Comparison of ENCODE assay signal across 8 mouse cellular contexts in the genomic region with DNA sequence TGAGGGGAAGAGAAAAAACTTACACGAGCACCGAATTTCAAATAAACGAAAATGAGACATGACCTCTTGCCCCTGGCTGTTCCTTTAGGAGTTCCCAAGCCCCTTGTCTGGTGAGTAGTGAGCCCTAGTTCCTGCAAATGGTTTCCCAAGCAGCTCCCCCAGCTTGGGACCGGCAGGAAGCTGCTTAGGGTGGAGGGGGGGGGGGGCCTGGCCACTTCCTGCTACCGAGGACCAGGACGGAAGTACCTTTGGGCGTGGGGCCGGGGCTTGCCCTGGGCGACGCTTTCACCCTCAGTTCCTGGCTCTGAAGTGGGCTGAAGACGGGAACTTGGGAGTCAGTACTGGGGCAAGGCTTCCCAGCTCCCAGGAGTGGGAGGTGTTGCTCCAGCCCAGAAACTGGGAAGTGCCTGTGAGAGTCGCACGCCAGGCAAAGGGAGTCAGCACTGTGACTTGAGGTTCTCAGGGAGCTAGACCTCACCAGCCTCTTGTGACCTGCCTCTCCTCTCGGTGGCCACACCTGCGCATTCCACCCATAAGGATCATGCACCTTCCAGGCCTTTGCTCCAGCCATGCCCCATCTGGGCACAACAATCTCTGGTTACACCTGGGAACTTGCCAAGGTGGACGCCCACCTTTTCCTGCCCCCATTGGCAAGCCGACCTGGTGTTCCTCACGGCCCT. TPM values are rescaled to one million over a fixed set of nuclear protein-coding genes. Genes with fewer than 3 reads are reported as not detected.
DNase-seq lines count a peak whose midpoint lies in the region; ATAC-seq and TF ChIP-seq lines count a peak whose summit lies in the region.

No protein-coding gene starts in this region.

- WGBS in heart, embryonic 10.5 days: 13% methylated on average over 18 of the region's 18 CpGs
- 2% methylated on average over 18 of the region's 18 CpGs for WGBS in lung, postnatal 0 days

- TF ChIP-seq EP300 in lung, postnatal 0 days (IDR thresholded peaks at IDR 0.05): peak; percentile 75

- peak; percentile 50 for DNase-seq in retina, postnatal 1 day
- no peak for DNase-seq in retina, embryonic 14.5 days (ENCODE audit: low spot score)
- DNase-seq in cerebellum, postnatal 10 days: peak; percentile 50 to 60
- DNase-seq in heart, embryonic 10.5 days (ENCODE audit: low spot score): no peak
- peak; percentile 68 to 77 for DNase-seq in kidney, adult 8-10 months
- peak; percentile 94 for DNase-seq in lung, postnatal 0 days (ENCODE audit: low spot score)
- peak; percentile 66 for DNase-seq in skeletal muscle tissue, adult 2 months (ENCODE audit: low read depth, low spot score)
- DNase-seq in layer of hippocampus, postnatal 25 days (ENCODE audit: extremely low spot score in 1 of 2, low spot score in 1 of 2): no peak

- TF ChIP-seq CTCF in lung, postnatal 0 days (IDR thresholded peaks at IDR 0.05): no peak

- no peaks in the 10 kb centered on the region for H3K27me3 ChIP-seq in heart, embryonic 10.5 days (ENCODE audit: insufficient read depth, poor library complexity, severe bottlenecking)
- no peaks in the 10 kb centered on the region for H3K27me3 ChIP-seq in lung, postnatal 0 days (replicated peaks; ENCODE audit: insufficient read depth, low read length)

- peak overlapping the region; percentile 29; the same call in 1 of the 2 replicates for H3K9ac ChIP-seq in lung, postnatal 0 days (replicated peaks; ENCODE audit: low read depth)

- peak overlapping the region; percentile 66 for H3K4me3 ChIP-seq in heart, embryonic 10.5 days
- no peak overlapping the region for H3K4me3 ChIP-seq in lung, postnatal 0 days (ENCODE audit: low read depth, low read length)

- no peaks in the 10 kb centered on the region for H3K9me3 ChIP-seq in heart, embryonic 10.5 days
- no peaks in the 10 kb centered on the region for H3K9me3 ChIP-seq in lung, postnatal 0 days (ENCODE audit: low read length)

- peak; percentile 42 for ATAC-seq in lung, postnatal 0 days

- H3K4me1 ChIP-seq in heart, embryonic 10.5 days: peaks cover 98% of the 10 kb centered on the region
- peaks cover 58% of the 10 kb centered on the region for H3K4me1 ChIP-seq in lung, postnatal 0 days (ENCODE audit: insufficient read depth, low read depth, low read length)

- H3K4me2 ChIP-seq in lung, postnatal 0 days (replicated peaks; ENCODE audit: low read depth, low read length): peak overlapping the region; percentile 67

- H3K27ac ChIP-seq in heart, embryonic 10.5 days: peak overlapping the region; percentile 97
- H3K27ac ChIP-seq in lung, postnatal 0 days (ENCODE audit: low read length): peak overlapping the region; percentile 98

- peaks cover 43% of the 10 kb centered on the region for H3K36me3 ChIP-seq in heart, embryonic 10.5 days
- peaks cover 37% of the 10 kb centered on the region for H3K36me3 ChIP-seq in lung, postnatal 0 days (ENCODE audit: insufficient read depth, low read length)

RNA-seq across cellular contexts. Expression of gene Cirbp, which starts 7.3 kb away (rescaled TPM):
- 85.7 and 98.0 TPM in 2 replicates for polyA plus RNA-seq in heart, embryonic 10.5 days (2016; fragmentation: Nextera tagmentation; extraction: Ambion mirVana)
- 203 and 305 TPM in 2 replicates for polyA plus RNA-seq in lung, postnatal 0 days (2015; fragmentation: Nextera tagmentation; extraction: Ambion mirVana)
- 10 to 100 TPM; 69.5 to 97.5 TPM for total RNA-seq in layer of hippocampus, postnatal 25 days (2021)

RNA-seq across cellular contexts. Expression of gene Midn, which starts 10.4 kb away (rescaled TPM):
- 16.1 and 24.4 TPM in 2 replicates for polyA plus RNA-seq in heart, embryonic 10.5 days (2016; fragmentation: Nextera tagmentation; extraction: Ambion mirVana)
- polyA plus RNA-seq in lung, postnatal 0 days (2015; fragmentation: Nextera tagmentation; extraction: Ambion mirVana): 13.2 and 14.2 TPM in 2 replicates
- total RNA-seq in layer of hippocampus, postnatal 25 days (2021): 10 to 100 TPM; 61.4 to 82.4 TPM

RNA-seq across cellular contexts. Expression of gene 1600002K03Rik, which starts 14.3 kb away (rescaled TPM):
- 11.7 and 13.9 TPM in 2 replicates for polyA plus RNA-seq in heart, embryonic 10.5 days (2016; fragmentation: Nextera tagmentation; extraction: Ambion mirVana)
- polyA plus RNA-seq in lung, postnatal 0 days (2015; fragmentation: Nextera tagmentation; extraction: Ambion mirVana): 10.4 and 11.7 TPM in 2 replicates
- 1 to 10 TPM; 5.8 to 6.2 TPM for total RNA-seq in layer of hippocampus, postnatal 25 days (2021)

RNA-seq across cellular contexts. Expression of gene Cbarp, which starts 17.8 kb away (rescaled TPM):
- polyA plus RNA-seq in heart, embryonic 10.5 days (2016; fragmentation: Nextera tagmentation; extraction: Ambion mirVana): 2.0 and 4.0 TPM in 2 replicates
- polyA plus RNA-seq in lung, postnatal 0 days (2015; fragmentation: Nextera tagmentation; extraction: Ambion mirVana): 5.1 and 5.5 TPM in 2 replicates
- 100 to 1,000 TPM; 399 to 401 TPM for total RNA-seq in layer of hippocampus, postnatal 25 days (2021)

RNA-seq across cellular contexts. Expression of gene Atp5d, which starts 20.0 kb away (rescaled TPM):
- 689 and 872 TPM in 2 replicates for polyA plus RNA-seq in heart, embryonic 10.5 days (2016; fragmentation: Nextera tagmentation; extraction: Ambion mirVana)
- 463 and 491 TPM in 2 replicates for polyA plus RNA-seq in lung, postnatal 0 days (2015; fragmentation: Nextera tagmentation; extraction: Ambion mirVana)
- 100 to 1,000 TPM; 338 to 391 TPM for total RNA-seq in layer of hippocampus, postnatal 25 days (2021)

Comparison
In these comparisons a context has a peak if more than half of its experiments do, and no peak if none do; other contexts are left out.
1. DNase-seq: peak in retina, postnatal 1 day (single experiment), cerebellum, postnatal 10 days (2 of 2), kidney, adult 8-10 months (2 of 2), lung, postnatal 0 days (single experiment) and skeletal muscle tissue, adult 2 months (single experiment); none in retina, embryonic 14.5 days (single experiment), heart, embryonic 10.5 days (single experiment) and layer of hippocampus, postnatal 25 days (0 of 2).